Mouse (Mus musculus): ENCODE results near the gene Zfp12. TPM values are rescaled to one million over a fixed set of nuclear protein-coding genes. Genes with fewer than 3 reads are reported as not detected.

Zfp12 gene
- polyA plus RNA-seq, 1 experiment from 2014 or later = 10.7 TPM

DNA sequence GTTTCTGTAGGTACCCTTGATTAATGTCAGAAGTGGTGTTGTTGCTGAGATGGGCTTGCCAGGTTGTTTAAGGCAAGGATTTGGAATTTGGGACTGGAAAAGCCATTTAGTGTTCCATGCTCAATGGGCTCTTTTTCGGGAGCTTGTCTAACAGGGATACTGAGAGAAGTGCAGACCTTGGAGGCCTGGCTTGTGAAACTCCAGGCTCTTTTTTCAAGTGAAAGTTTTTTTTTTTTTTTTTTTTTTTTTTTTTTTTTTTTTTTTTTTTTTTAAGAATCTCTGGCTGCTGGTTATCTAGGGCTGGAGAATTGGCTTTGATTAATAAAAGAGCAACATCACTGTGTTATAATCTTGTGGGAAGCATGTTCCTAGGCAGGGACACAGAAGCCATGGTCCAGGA lies 12.7 kb upstream of the Zfp12 start:
- WGBS = 65% methylated on average over 1 of the region's 1 CpGs

DNA sequence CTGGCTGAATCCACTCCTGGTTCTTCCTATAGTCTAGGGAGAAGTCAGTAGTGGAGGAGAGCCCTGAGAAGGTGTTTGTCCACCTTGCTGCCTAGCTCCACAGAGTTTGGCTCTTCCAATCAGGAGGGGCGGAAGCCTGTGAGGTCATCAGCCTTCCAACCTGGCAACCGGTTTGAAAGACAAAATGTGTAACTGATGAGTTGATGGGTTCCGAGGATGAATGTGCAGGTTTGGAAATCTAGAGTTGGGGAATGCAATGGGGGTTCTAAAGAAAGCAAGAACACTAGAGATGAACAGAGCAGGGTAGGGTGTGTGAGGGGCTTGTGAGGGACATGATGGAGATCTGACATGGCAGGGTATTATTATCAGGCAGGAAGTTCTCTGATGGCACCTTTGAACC lies 8.2 kb upstream of the Zfp12 start, which contains the start of gene Spdye4a:
Gene Spdye4a, minus strand, starts transcription at position 101 of the 400 bp plus-strand sequence.
- no peak within 1 kb of the TSS for H3K27ac ChIP-seq (ENCODE audit: low read depth, low read length)
- H3K4me2 ChIP-seq = no peak within 1 kb of the TSS
- H3K9ac ChIP-seq (ENCODE audit: low read depth, low read length) = no peak within 1 kb of the TSS
- DNase-seq (ENCODE audit: low spot score) (no peak), ATAC-seq (replicated peaks; ENCODE audit: low FRiP score) (no peak)
- 77% methylated on average over 3 of the region's 3 CpGs for WGBS
- H3K36me3 ChIP-seq (ENCODE audit: control insufficient read depth, insufficient read depth, low read length) = no peaks in the 10 kb centered on the region
- H3K4me3 ChIP-seq (ENCODE audit: low read depth, low read length) = no peak within 1 kb of the TSS
- no peaks in the 10 kb centered on the region for H3K9me3 ChIP-seq (ENCODE audit: control insufficient read depth, low read length)
- no peaks in the 10 kb centered on the region for H3K27me3 ChIP-seq (replicated peaks; ENCODE audit: control insufficient read depth, insufficient read depth, low read length)
- no peaks in the 10 kb centered on the region for H3K4me1 ChIP-seq (replicated peaks; ENCODE audit: control insufficient read depth, insufficient read depth, low read length)

More for the DNA sequence above, 12.7 kb upstream of the Zfp12 start:
- H3K36me3 ChIP-seq (ENCODE audit: control insufficient read depth, insufficient read depth, low read length) = no peaks in the 10 kb centered on the region
- no peak overlapping the region for H3K27ac ChIP-seq (ENCODE audit: low read depth, low read length)
- no peak overlapping the region for H3K4me2 ChIP-seq
- no peak overlapping the region for H3K4me3 ChIP-seq (ENCODE audit: low read depth, low read length)
- DNase-seq (ENCODE audit: low spot score) (no peak), ATAC-seq (replicated peaks; ENCODE audit: low FRiP score) (no peak)
- H3K9ac ChIP-seq (ENCODE audit: low read depth, low read length) = no peak overlapping the region
- H3K9me3 ChIP-seq (ENCODE audit: control insufficient read depth, low read length) = no peaks in the 10 kb centered on the region
- H3K4me1 ChIP-seq (replicated peaks; ENCODE audit: control insufficient read depth, insufficient read depth, low read length) = no peaks in the 10 kb centered on the region
- no peaks in the 10 kb centered on the region for H3K27me3 ChIP-seq (replicated peaks; ENCODE audit: control insufficient read depth, insufficient read depth, low read length)

- DNase-seq (ENCODE audit: low spot score) (no peak), ATAC-seq (replicated peaks; ENCODE audit: low FRiP score) (no peak)
- Histone ChIP-seq H3K4me1 (replicated peaks; ENCODE audit: control insufficient read depth, insufficient read depth, low read length) (peaks cover 4% of the 10 kb centered on the region), H3K4me3 (ENCODE audit: low read depth, low read length) (peak overlapping the region; percentile 86), H3K27me3 (replicated peaks; ENCODE audit: control insufficient read depth, insufficient read depth, low read length) (no peaks in the 10 kb centered on the region), H3K27ac (ENCODE audit: low read depth, low read length) (no peak overlapping the region), H3K36me3 (ENCODE audit: control insufficient read depth, insufficient read depth, low read length) (peaks cover 14% of the 10 kb centered on the region), H3K4me2 (peak overlapping the region; percentile 96), H3K9ac (ENCODE audit: low read depth, low read length) (peak overlapping the region; percentile 90), H3K9me3 (ENCODE audit: control insufficient read depth, low read length) (no peaks in the 10 kb centered on the region)
- 53% methylated on average over 9 of the region's 9 CpGs for WGBS
Measured at GRCm38 (mm10) chr5:143236036-143236435, 1.1 kb downstream of the Zfp12 start.

- Histone ChIP-seq H3K36me3 (ENCODE audit: control insufficient read depth, insufficient read depth, low read length) (peaks cover 57% of the 10 kb centered on the region), H3K27ac (ENCODE audit: low read depth, low read length) (no peak overlapping the region), H3K4me3 (ENCODE audit: low read depth, low read length) (no peak overlapping the region), H3K9me3 (ENCODE audit: control insufficient read depth, low read length) (no peaks in the 10 kb centered on the region), H3K9ac (ENCODE audit: low read depth, low read length) (no peak overlapping the region), H3K4me2 (no peak overlapping the region), H3K27me3 (replicated peaks; ENCODE audit: control insufficient read depth, insufficient read depth, low read length) (no peaks in the 10 kb centered on the region), H3K4me1 (replicated peaks; ENCODE audit: control insufficient read depth, insufficient read depth, low read length) (no peaks in the 10 kb centered on the region)
- DNase-seq (ENCODE audit: low spot score) = no peak
- ATAC-seq (replicated peaks; ENCODE audit: low FRiP score) = no peak
- WGBS = 95% methylated on average over 26 of the region's 26 CpGs
Measured at GRCm38 (mm10) chr5:143244926-143245325, 10.0 kb downstream of the Zfp12 start.

- H3K4me3 ChIP-seq (ENCODE audit: low read depth, low read length) = no peak overlapping the region
- no peaks in the 10 kb centered on the region for H3K9me3 ChIP-seq (ENCODE audit: control insufficient read depth, low read length)
- peaks cover 62% of the 10 kb centered on the region for H3K27me3 ChIP-seq (replicated peaks; ENCODE audit: control insufficient read depth, insufficient read depth, low read length)
- ATAC-seq (replicated peaks; ENCODE audit: low FRiP score) (no peak), DNase-seq (ENCODE audit: low spot score) (no peak)
- H3K27ac ChIP-seq (ENCODE audit: low read depth, low read length) = no peak overlapping the region
- H3K4me1 ChIP-seq (replicated peaks; ENCODE audit: control insufficient read depth, insufficient read depth, low read length) = peaks cover 5% of the 10 kb centered on the region
- H3K4me2 ChIP-seq = no peak overlapping the region
- H3K9ac ChIP-seq (ENCODE audit: low read depth, low read length) = no peak overlapping the region
- WGBS = 42% methylated on average over 6 of the region's 6 CpGs
- H3K36me3 ChIP-seq (ENCODE audit: control insufficient read depth, insufficient read depth, low read length) = no peaks in the 10 kb centered on the region
Measured at GRCm38 (mm10) chr5:143252039-143252438, 17.1 kb downstream of the Zfp12 start.

- Histone ChIP-seq H3K9me3 (ENCODE audit: control insufficient read depth, low read length) (no peaks in the 10 kb centered on the region), H3K27me3 (replicated peaks; ENCODE audit: control insufficient read depth, insufficient read depth, low read length) (peaks cover 69% of the 10 kb centered on the region), H3K27ac (ENCODE audit: low read depth, low read length) (no peak overlapping the region), H3K4me3 (ENCODE audit: low read depth, low read length) (no peak overlapping the region), H3K36me3 (ENCODE audit: control insufficient read depth, insufficient read depth, low read length) (no peaks in the 10 kb centered on the region), H3K4me2 (no peak overlapping the region; the same call in 1 of the 2 replicates), H3K9ac (ENCODE audit: low read depth, low read length) (no peak overlapping the region), H3K4me1 (replicated peaks; ENCODE audit: control insufficient read depth, insufficient read depth, low read length) (peaks cover 5% of the 10 kb centered on the region)
- WGBS = 9% methylated on average over 18 of the region's 18 CpGs
- ATAC-seq (replicated peaks; ENCODE audit: low FRiP score) (no peak), DNase-seq (ENCODE audit: low spot score) (no peak)
Measured at GRCm38 (mm10) chr5:143252791-143253185, 17.8 kb downstream of the Zfp12 start.

DNA sequence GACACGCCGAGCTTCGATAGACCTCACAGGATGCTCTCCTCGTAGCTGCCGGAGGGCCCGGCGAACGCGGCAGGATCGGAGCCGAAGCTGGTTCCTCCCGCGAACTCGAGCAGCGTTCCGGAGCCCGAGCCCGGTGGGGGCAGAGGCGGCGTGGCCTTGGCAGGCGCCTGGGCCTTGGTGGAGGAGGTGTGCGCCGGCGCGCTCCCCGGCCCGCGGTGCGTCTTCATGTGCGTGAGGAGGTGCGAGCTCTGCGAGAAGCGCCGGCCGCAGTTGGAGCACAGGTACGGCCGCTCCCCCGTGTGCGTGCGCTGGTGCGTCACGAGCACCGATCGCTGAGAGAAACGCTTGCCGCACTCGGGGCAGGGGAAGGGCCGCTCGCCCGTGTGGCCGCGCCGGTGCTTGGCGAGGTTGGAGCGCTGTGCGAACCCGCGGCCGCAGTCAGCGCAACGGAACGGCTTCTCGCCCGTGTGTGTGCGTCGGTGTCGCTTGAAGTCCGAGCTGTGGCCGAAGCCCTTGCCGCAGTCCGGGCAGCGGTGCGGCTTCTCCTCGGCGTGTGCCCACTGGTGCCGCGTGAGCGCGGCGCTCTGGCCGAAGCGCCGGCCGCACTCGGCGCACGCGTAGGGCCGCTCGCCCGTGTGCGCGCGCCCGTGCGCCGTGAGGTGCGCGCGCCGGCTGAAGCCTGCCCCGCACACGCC lies 18.4 kb downstream of the Zfp12 start:
- Histone ChIP-seq H3K27me3 (replicated peaks; ENCODE audit: control insufficient read depth, insufficient read depth, low read length) (peaks cover 75% of the 10 kb centered on the region), H3K9ac (ENCODE audit: low read depth, low read length) (no peak overlapping the region), H3K4me1 (replicated peaks; ENCODE audit: control insufficient read depth, insufficient read depth, low read length) (peaks cover 5% of the 10 kb centered on the region), H3K27ac (ENCODE audit: low read depth, low read length) (no peak overlapping the region), H3K4me2 (peak overlapping the region; percentile 63), H3K4me3 (ENCODE audit: low read depth, low read length) (peak overlapping the region; percentile 41), H3K9me3 (ENCODE audit: control insufficient read depth, low read length) (no peaks in the 10 kb centered on the region), H3K36me3 (ENCODE audit: control insufficient read depth, insufficient read depth, low read length) (no peaks in the 10 kb centered on the region)
- 3% methylated on average over 103 of the region's 103 CpGs for WGBS
- DNase-seq (ENCODE audit: low spot score) (peak; percentile 56), ATAC-seq (replicated peaks; ENCODE audit: low FRiP score) (no peak)

DNA sequence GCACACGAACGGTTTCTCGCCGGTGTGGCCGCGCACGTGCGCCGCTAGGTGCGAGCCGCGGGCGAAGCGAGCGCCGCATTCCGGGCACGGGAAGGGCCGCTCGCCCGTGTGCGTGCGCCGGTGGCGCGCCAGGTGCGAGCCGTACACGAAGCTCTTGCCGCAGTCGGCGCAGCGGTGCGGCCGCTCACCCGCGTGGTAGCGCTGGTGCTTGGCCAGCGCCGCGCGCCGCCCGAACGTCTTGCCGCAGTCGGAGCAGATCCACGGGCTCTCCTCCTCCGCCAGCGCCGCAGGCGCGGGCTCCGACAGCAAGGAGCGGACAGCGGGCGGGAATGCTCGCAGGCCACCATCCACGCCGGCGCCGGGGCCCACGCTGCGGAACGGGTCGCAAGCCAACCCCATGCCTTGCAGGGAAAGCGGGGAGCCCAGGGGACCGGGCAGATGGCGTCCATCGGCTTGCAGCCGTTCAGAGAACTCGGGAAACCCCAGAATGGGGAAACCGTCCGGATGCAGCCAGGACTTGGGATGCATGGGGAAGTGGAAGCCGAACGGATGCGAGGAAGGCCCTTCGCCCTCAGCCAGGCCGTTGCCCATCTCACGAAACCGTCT lies 19.0 kb downstream of the Zfp12 start:
- Histone ChIP-seq H3K4me3 (ENCODE audit: low read depth, low read length) (peak overlapping the region; percentile 41), H3K9me3 (ENCODE audit: control insufficient read depth, low read length) (no peaks in the 10 kb centered on the region), H3K36me3 (ENCODE audit: control insufficient read depth, insufficient read depth, low read length) (no peaks in the 10 kb centered on the region), H3K9ac (ENCODE audit: low read depth, low read length) (no peak overlapping the region), H3K4me2 (peak overlapping the region; percentile 63), H3K27me3 (replicated peaks; ENCODE audit: control insufficient read depth, insufficient read depth, low read length) (peaks cover 78% of the 10 kb centered on the region), H3K27ac (ENCODE audit: low read depth, low read length) (no peak overlapping the region), H3K4me1 (replicated peaks; ENCODE audit: control insufficient read depth, insufficient read depth, low read length) (peaks cover 5% of the 10 kb centered on the region)
- ATAC-seq (replicated peaks; ENCODE audit: low FRiP score) (0 out of 2 replicates have a peak, but pooled peaks have one; percentile 22), DNase-seq (ENCODE audit: low spot score) (no peak)
- 5% methylated on average over 81 of the region's 81 CpGs for WGBS

Measured in liver, embryonic 11.5 days (tissue).